Mouse (Mus musculus) heart, postnatal 4 days (tissue): ENCODE measurements around the gene Rara. TPM values are rescaled to one million over a fixed set of nuclear protein-coding genes. Genes with fewer than 3 reads are reported as not detected.

Experiments
- DNase-seq: peaks from one replicate; pipeline ENCODE4 v3.0.0; 2021
- total RNA-seq, 2 experiments: library from RNA; stranded (reverse); gene quantifications; 2 replicates each; pipeline ENCODE4 v1.2.3; 2021

Gene Rara
- total RNA-seq, result 10 to 100 TPM; 34.6 to 38.1 TPM

DNA sequence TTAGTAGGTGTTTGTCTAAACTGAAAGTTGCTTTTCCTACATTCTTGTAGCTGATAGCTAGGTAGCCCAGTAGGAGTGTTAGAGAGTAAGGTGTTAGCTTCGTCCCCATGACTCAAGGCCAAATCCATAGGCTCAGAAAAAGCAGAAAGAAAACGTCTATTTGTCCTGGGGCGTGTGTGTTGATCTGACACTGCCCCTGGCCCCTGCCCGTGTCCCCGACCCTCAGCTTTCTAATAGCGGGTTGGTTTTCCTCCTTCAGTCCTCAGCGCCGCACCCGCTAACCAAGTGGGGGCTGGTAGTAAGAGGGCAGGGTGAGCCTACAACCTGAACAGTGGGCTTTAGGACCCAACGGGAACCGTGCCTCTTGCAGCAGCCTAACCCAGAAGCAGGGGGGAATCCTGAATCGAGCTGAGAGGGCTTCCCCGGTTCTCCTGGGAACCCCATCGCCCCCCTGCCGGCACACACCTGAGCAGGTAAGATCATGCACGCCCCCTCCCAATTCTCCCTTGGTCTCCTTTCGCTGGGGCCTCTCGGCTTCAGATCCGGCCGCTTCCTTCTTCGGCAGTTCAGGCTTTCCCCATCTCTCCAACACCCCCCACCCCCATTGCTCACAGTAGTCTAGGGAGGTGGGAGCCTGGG lies at the start of gene Rara:
Rara (plus strand) TSS at position 381 of the 639 bp plus-strand sequence.
- no peak for DNase-seq

DNA sequence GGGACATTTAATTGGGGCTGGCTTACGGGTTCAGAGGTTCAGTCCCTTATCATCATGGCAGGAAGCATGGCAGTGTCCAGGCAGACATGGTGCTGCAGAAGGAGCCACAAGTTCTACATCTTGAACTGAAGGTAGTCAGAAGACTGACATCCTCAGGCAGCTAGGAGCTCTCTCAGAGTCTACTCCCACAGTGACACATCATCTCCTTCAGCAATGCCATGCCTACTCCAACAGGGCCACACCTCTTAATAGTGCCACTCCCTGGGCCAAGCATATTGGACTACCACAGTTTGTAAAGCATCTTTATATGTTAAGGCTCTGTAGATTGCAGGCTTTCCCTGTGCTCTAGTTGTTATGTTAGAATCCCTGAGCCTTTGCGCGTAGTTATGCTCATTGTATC lies 39.9 kb upstream of the Rara start:
- no peak for DNase-seq

DNA sequence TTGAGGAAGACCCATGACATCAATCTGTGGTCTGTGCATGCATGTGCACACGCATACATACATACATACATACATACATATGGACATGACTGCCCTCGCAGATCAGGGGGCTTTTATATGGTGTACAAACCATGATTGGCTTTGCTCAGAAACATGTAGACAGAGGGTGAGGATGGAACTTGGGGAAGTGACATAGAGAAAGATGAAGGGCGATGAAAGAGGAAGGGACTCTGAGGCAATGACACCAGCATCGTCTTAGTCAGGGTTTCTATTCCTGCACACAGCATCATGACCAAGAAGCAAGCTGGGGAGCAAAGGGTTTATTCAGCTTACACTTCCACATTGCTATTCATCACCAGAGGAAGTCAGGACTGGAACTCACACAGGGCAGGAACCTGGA lies 38.5 kb upstream of the Rara start:
- DNase-seq, result no peak

DNA sequence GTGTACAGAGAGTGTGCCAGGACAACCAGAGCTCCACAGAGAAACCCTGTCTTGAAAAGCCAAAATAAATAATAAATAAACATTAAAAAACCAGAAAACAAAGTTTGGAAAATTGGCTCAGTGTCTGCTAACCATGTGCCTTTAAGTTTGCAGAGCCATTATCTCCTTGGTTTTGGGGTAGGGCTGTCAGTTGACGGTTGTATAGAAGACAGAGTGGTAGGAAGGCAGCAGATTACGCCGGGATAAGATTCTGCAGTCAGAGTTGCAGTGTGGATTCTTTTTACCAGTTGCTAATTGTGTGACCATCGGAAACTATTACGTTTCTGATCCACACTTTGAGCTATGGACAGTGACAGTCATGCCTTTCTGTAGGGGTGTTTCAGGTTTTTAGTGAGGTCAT lies 37.6 kb upstream of the Rara start:
- no peak for DNase-seq

DNA sequence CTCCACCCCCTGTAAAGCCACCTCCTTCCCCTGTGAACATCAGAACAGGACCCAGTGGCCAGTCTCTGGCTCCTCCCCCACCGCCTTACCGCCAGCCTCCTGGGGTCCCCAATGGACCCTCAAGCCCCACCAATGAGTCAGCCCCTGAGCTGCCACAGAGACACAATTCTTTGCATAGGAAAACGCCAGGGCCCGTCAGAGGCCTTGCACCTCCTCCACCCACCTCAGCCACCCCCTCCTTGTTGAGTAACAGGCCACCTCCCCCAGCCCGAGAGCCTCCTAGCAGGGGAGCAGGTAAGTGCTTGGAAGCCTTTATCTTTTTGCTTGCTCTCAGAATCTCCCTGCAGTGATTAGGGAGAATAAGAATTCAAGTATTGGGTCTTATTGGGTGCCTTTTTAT lies 35.2 kb upstream of the Rara start:
- no peak for DNase-seq

DNA sequence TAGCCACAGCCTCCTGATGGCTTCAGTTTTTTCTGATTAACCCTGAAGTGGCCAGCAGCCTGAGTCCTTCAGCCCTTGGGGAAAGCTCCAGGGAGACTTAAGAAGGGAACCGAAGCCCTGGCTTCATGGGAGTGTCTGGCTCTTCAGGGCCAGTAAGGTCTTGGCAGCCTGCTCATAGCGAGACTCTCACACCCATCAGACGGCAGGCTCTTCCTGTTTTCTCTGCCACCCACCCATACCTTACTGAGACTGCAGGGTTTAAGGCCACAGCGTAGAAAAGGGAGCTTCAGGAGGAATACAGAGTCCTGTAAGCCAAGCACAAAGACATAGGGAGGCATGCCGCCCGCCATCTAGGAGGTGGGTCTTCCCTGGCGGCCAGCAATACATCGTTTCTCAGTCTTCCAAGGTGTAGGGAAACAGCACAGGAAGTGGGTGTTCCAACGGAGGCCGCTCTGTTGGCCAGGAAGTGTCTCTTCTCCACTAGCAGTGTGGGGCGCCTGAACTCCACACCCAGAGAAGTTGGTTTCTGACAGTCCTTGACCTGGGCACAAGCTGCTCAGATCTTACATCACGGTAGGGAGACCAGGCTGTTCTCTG lies 27.0 kb upstream of the Rara start:
- no peak for DNase-seq

DNA sequence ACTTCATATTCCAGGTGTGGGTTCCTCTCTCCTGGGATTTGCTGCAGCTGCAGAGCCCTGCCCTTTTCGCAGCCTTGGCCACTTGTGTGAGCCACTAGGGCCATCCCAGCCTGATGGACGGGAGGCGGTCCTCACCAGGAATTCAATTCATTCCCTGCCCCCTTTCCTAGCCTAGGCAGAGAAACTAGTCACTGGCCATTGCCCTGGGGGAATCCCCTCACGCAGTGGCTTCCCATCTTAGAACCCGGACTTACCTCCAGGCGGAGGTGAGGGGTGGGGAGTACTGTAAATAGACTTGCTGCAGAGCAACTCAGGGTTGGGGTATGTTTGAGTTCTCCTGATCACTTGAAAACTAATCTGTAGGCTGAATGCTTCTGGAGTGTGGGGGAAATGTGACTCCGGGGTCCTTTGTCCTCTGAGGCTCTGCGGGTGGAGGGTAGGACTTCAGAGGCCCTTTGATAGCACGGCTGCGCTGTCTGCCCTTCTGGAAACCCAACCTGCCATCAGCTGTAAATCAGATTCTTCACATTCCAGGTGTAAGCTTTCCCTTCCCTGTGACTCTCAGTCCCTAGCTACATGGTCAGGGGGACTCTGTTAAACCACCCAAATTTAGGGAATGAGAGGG lies 24.9 kb upstream of the Rara start:
- no peak for DNase-seq

DNA sequence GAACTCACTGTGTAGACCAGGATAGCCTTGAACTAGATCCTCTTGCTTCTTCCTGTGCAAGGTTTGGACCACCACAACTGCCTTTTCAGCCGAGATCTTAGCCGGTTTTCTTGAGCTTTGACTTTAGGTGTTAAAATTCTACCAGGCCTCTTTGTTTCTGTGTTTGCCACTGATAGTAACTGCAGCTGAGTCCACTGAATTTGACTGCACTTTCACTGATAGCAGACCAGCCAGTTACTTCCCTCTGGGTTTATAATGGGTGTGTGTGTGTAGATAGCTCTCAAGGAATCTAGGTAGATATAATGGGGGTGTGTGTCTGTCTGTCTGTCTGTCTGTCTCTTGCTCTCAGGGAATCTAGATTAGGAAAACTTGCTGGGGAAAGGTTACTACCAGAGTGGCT lies 23.0 kb upstream of the Rara start:
- no peak for DNase-seq

DNA sequence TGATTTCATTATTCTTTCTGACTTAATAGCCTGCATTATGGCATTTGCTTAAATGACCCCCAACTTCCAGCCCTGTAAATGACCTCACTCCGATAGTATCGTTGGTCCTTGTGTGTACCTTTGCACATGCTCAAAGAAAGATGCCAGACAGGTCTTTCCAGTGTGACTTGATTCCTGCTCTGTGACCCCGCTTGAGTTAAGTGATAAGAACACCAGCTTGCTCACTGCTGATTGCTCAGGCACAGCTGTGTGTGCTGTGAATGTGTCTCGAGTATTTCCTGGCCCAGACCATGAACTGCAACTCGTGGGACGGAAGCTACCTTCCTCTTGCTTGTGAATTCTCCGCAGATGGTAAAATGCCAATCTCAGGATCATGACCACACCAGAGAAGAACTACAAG lies 22.6 kb upstream of the Rara start:
- no peak for DNase-seq

DNA sequence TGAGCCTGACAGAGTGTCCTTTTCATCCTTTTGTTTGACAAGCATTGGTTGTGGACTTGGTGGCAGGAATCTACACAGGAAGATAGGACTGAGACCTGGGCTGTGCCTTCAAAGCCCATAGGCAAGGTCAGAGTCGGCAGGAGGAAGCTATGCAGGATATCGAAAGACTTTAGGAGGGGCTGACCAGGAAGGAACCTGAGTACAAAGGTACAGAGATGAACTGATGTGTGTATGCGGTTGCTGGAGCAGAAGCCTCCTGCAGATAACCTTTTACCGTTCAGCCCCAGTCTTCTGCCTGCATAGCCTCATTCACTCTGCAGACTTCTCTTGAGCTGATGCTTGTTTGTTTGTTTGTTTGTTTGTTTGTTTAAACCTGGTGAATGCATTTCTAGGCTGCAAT lies 22.0 kb upstream of the Rara start:
- no peak for DNase-seq

DNA sequence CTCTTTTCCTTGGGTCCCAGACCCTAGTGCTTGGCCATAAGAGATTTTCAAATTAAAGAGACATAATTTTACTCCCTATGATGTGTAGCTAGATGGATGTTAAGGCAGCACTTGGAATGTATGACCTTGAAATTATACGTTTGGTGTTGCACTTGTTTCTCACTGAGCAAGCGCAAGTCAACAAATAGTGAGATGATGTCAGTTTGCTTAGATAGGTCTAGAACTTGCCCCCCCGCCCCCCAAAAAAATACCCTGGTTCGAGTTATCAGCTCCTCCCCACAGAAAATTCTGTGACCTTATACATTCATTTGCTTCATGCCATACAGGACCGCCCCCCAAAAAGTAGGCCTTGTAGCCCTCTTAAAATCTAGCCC lies 20.6 kb upstream of the Rara start:
- DNase-seq, result no peak

DNA sequence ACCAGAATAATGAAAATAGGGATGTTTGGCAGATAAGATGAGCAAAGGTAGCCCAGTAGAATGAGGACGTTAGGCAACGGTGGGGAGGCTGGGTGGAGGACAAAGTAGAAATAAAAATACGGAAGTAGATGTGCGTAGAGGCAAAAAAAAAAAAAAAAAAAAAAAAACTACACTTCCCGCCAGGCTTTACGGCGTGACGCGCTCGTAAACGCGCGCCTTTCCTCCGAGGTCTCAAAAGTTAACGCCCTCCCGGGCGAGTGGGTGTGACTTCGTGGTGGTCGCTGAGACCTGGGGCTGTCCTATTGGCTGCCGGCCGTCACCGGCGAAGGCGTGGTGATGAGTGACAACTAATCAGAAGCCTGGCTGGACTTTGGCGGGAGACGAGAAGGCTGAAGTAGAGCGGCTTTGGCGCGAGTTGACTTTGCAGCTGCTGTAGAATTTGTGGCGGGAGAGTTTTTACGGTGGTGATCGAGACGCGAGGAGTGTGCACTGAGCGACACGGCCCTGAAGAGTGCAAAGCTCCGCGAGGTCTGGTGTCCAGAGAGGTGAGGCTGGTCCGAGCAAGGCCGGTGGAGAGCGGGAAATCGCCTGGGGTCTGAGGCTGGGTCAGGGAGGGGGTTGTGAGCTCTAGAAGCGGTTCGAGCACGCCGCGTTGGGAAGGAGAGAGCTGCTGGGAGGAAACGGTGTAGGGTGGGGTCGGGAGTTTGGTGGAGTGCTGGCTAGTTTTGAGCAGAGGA lies 20.0 kb upstream of the Rara start, which contains the start of gene Cdc6:
Cdc6 (plus strand) TSS at position 365 of the 737 bp plus-strand sequence.
- DNase-seq, result peak; percentile 98

DNA sequence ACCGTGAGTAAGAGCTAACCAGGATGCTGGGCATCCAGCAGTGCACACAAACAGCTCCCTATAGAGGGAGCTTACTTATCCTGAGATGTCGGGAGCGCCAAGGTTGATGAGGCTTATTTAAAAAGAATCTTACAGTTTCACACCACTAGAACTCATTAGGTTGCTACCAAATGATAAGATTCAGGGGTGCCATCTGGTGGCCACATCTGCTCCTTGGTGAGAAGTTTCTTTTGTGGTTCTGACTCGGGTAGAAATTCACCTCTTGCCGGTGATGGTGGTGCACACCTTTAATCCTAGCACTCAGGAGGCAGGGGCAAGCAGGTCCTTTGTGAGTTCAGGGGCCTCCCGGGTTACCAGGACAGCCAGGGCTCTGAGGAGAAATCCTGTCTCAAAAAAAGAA lies 18.0 kb upstream of the Rara start:
- peak; percentile 77 for DNase-seq

DNA sequence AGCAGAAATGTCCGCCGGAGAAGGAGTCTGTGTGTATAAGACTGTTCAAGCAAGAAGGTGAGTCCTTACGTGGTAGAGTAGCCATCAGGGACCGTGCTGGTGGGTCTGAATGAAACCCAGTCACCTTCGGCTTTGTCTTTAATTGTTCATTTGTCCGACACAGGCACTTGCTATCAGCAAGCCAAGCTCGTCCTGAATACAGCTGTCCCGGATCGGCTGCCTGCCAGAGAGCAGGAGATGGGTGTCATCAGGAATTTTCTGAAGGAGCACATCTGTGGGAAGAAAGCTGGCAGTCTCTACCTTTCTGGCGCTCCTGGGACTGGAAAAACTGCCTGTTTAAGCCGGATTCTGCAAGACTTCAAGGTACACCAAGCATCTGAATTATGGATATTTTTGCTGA lies 17.2 kb upstream of the Rara start:
- DNase-seq, result peak; percentile 44

DNA sequence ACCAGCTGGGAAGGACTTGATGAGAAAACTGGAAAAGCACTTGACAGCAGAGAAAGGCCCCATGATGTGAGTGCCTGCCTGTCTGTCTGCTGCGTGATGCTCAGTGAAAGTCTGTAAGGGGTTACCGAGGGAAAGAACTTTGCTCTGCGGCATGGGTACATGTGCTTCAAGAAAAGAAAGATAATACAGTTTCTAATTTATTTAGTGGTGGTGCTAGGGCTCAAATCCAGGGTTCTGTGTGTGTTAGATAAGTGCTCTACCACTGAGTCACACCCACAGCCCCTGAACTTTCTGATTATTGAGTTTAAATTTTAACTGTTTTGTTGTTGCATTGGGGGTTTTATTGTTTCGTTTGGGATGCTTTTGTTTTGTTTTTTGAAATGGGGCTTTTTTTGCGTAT lies 16.1 kb upstream of the Rara start:
- no peak for DNase-seq

DNA sequence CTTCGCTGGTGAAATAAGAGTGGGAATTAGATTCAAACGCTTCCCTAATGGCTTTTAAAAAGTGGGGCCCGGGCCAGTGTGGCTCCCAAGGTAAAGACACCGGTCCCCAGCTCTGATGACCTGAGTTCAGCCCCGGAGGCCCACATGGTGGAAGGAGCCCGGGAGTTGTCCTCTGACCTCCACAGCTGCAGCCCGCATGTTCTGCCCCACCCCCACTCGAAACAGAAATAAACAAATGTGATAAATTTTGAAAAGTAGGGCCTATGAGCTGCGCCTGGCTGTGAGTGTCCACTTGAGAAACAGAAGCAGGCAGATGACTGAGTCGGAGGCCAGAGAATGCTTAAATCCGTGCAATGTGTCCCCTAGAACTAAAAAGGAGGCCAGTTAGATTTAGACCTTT lies 13.4 kb upstream of the Rara start:
- DNase-seq, result no peak

DNA sequence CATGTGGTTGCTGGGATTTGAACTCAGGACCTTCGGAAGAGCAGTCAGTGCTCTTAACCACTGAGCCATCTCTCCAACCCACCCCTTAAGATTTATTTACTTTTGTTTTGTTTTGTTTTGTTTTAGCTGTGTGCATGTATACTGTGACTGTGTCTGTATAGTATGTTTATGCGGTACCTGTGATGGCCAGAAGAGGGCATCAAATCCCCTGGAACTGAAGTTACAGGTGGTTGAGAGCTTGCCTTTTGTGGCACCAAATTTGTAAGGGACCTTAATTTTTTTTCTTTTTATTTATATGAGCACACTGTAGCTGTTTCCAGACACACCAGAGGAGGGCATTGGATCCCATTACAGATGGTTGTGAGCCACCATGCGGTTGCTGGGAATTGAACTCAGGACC lies 11.2 kb upstream of the Rara start:
- DNase-seq, result peak; percentile 39

DNA sequence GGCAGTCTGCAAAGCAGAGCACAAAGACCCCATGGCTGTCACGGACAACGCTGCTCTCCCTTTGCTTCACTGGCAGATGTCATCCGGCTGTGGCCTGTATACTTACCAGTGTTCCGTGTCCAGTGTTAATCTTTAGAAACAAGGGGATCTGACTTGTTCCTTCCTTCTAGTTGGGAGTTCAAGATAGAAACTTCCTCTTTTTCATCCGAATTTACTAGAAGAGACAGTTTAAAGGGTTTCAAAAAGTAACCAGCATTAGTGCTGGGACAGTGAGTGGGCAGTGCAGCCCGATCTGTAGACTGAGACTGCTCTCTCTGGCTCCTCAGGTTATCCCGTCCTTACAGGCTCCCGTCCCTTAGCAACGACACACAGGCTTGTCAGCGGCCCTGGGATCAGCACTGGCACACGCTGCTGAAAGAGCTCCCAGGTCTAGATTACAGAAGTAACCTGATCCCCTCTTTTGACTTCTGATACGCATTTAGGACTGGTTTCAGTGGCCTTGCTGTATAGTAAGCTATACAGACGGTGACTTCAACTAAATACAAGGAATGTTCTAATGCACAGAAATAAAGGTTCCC lies 10.1 kb upstream of the Rara start:
- peak; percentile 39 for DNase-seq

DNA sequence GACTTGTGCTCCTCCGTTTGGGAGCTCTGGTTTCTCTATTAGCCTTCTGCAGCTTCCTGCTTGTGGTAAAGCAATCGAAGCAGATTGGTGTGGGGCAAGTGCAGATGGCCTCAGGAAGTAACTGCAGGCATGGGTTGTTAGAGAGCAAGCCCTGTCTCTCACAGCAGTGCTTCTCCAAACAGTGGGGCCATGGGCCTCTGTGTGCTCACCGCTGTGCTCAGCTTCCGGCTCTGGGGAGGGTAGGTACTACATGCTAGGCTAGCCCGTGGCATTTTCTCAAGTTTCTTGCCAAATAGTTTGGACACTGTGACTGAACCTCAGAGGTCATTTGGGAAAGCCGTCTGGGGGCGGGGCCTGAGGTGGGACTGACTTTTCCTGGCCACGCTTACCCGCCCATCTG lies 9.4 kb upstream of the Rara start:
- DNase-seq, result peak; percentile 41

DNA sequence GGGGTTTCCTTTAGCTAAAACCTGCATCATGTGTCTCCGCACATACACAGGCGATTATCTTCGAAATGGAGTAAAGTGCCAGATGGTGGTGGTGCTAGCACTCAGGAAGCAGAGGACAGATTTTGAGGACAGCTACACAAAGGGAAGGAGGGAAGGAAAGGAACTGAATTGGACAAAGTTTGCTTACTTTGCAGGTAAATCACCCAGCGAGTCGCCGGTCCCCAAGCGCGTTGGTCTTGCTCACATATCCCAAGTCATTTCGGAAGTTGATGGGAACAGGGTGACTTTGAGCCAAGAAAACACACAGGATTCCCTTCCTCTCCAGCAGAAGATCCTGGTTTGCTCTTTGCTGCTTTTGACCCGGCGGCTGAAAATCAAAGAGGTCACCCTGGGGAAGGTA lies 8.6 kb upstream of the Rara start:
- DNase-seq, result no peak

DNA sequence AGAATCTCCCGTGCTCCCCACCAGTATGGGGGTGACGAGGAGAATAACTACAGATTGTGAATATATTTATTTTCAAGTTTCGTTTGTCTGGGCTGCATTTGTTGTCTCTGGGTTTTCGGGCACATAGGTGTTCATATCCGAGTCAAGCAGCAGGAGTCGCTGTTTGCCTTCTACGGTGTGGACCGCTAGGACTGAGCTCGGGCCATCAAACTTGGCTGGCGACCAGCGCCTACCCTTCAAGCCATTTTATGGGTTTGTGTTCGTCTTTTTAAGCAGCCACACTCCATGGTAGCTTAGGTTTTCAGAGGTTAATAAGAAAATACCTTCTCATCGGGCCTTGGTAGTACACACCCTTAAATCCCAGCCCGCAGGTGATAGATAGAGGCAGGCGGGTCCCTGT lies 5.8 kb upstream of the Rara start:
- DNase-seq, result peak; percentile 79

DNA sequence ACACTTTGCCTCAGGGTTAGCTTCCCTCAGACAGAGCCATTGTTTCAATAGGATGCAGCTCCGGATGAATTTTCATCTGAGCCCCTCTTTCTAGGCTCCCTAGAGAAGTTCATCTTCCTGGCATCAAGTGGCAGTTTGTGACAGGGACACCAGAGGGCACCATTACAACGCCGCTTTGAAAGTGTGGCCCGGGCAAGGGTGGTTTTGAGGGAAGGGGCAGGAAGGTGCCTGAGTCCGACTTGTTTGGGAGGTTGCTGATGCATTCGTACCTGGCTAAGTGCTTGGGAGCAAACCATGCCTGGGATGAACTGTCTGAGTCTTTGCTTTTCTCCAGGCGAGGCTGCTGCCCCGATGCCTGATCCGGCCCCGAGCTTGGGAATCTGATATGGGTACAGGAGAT lies 5.3 kb upstream of the Rara start:
- peak; percentile 82 for DNase-seq
